Mouse (Mus musculus) ovary, adult 18-20 months (tissue): ENCODE data around the gene Usp38.

Source experiments
- DNase-seq: peaks from one replicate; pipeline ENCODE4 v3.0.0; 2022; ENCODE audit warnings: low spot score, mixed read lengths

Gene Usp38

DNA sequence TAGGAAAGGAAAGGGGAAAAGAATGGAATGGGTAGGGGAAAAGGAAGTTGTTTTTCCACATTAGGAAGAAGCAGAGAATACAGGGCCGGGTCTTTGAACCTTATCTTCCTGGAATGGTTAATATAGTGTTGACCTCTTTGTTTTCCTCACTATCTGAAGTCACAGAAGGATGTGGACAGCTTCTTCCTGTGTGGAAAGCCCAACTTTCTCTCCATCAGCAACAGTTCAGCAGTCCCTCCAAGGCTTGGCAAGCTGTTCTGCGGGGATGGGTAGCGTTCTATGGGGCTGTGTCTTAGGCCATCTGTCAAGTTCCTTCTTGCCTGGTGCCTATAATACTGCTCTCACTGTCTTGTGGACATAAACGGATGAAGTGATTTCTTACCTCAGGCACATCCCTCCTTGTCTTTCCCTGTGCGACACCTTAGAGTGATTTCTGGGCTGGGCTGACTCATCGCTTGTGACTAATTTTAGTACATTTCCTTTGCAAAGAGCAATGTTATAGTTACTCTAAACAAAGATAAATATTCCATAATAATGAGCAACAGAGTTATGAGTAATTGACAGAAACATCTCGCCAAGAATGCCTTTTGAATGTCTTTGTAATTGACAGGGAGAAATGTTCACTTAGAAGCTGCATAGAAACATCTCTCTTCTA is 52.7 kb downstream of the Usp38 start:
- DNase-seq: no peak

DNA sequence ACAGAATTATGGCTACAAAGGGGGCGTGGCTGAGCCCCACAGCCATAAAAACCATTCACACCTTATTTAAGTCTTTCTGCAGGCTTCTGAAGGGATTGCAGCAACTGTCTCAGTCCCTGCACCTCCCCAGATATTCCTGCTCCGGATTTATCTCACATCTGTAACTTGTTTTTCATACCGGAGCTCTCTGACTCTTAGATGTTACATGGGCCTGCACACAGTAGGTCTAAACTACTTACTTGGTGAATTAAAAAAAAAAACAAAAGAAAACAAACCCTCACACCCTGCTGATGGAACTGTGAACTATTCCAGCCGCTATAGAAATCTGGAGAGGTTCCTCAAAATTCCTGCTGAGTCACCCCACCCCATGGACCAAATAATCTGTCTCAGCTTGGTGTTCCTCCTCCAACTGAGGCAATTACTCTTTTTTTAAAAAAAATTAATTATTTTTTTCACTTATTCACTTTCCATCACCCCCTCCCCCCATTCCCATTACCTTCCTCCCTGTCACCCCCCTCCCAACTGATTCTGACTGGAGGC is 53.6 kb downstream of the Usp38 start:
- DNase-seq: no peak

DNA sequence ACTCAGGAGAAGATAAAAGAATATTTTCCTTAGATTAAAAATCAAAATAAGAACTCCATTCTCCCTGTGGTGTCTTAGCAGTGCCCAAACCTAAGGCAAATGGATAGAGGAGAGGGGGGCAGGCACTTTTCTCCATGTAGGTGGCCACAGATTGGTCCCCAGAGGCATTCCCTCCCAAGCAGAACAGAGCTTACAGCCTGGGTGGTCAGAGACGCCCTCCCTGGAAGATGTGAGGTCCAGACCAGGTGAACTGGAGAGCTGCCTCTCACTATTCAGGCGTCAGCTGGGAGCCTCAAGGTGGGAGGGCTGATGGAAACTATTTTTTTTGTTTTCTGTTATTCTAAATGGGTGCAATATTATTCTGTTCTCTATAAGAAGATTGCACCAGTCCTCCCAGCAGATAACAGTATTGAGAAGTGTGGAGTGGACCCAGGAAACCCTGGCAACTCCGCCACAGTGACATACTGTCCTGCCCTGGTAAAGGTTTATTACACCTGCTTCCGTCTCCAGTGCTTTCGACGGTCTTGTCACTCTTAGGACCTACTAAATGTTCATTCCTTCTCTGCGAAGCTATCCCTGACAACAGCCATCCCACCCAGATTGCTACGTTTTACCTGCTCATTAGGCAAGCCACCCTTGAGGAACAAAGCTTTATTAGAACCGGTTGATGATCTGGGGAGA is 55.0 kb downstream of the Usp38 start:
- no peak for DNase-seq

DNA sequence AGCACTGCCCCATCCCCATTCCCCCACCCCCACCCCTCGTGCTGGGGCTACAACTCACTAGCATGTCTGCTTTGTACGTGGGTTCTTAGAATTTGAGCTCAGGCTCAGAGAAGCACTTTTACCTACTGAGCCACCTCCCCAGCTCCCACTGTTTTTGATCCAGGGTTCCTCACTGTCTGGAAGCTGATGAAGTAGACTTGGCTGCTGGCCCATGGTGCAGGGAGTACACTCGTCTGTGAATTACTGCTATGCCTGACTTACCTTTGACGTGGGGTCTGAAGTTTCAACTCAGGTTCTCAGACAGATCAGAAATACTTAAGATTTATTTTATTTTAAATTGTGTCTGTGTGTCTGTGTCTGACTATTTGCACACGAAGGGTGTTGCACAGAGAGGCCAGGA is 57.0 kb downstream of the Usp38 start:
- DNase-seq: no peak

DNA sequence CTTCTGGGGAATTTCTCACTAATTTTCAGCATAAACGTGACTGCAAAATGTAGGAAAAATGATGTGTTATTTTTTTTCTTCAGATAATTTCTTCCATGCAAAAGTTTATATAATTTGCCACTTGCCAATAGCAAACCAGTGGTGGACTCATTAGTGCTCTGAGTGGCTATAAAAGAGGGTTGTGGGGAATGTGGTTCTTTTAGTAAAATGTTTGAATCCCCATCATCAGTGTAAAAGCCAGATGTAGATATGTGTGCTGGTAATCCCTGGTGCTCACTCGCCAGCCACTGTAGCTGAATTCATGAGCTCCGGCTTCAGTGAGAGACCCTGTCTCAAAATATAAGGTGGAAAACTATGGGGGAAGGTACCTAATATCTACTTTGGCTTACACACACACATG is 61.8 kb downstream of the Usp38 start:
- no peak for DNase-seq

DNA sequence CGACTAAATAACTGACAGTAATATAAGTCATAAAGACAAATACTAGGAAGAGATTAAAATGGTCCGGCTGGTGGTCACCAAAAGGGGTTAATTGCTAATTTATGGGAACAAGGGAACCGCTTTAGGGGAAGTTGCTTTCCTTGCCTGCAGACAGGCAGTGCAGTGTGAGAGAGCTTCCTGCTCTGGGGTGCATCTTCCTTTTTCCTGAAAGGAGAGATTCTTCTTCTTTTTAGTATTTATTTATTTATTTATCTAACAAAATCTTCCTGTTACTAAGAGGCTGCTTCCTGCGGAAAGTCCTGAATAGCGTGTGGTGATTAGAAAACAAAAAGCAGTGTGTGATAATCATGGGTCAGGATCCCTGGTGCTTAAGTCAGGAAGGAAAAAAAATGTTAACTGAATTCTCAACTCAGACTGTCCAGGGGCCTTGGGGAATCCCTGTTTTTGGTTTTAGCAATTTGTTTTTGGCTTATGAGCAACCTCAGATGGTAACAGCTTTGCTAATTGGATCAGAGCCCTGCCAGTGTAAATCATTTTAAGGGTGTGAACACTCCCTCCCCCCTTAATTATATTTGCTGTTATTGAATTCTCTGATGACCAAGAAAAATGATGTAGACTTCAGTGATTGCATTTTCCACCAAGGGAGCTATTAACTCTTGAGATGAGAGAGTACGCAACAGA is 62.4 kb downstream of the Usp38 start:
- DNase-seq: no peak

DNA sequence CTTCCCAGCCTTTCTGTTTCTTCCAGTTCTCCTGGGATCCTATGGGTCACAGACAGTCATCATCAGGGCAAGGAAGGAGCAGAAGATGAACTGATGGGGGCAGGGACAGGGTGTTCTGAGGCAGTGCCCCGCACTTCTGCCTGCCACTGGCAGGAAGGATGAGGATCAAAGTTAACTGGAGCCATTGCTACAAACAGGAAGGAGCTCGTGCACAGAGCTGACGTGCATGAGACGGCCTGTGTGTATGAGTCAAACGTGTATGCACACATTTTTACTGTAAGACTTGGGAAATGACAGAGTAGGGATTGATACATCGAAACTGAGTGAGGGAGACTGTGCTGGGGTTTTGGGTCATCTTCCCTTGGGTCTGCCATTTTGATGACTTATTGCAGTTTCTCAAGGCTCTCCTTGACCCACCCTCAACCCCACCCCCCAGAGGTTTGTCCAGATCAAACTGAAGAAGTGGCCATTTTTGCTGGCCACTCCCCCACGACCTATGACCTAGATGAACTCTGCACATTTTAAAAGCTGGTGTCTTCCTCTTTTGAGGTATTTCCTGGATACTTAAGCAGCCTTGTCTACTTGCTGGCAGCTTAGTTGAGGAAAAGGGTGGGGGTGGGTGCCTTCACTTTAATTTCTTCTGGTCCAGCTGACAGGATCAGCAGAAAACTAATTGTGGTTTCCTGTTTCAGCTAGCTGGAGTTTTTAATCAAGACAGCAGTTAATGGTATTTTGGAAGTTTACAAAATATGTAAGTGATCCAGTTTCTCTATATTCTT is 66.1 kb downstream of the Usp38 start:
- DNase-seq: no peak

DNA sequence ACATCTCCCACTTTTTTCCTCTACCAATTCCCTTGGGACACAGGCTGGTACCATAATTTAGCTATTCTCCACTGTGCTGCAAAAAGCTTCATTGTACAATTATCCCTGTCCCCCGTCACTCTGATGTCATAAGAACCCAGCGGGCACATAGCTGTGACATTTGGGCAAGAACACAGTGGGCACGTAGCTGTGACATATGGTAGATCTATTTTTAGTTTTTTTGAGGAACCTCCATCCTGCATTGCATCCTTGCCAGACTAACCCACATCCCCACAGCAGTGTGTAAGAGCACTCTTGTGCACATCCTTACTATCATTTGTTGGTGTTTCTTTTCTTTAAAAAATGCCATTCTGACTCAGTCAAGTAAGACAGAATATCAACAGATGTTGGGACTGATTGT is 71.0 kb downstream of the Usp38 start:
- DNase-seq: no peak

DNA sequence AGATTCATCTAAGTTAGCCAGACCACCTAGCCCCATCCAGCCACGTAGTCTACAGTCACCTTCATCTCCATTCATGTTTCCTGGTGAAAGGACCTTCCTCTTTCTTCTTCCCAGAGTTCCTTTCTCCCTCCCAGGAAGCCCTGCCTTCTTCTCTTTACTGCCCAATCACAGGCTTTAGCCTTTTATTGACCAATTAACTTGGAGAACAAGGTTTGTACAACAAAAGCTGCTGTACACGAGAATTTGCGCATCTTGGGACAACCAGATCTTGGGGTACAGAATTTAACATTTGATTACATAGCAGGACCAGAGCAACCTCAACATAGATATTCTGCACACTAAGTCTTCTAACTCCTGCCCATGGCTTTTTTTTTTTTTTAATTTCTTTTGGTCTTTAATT is 73.1 kb downstream of the Usp38 start:
- DNase-seq: no peak

DNA sequence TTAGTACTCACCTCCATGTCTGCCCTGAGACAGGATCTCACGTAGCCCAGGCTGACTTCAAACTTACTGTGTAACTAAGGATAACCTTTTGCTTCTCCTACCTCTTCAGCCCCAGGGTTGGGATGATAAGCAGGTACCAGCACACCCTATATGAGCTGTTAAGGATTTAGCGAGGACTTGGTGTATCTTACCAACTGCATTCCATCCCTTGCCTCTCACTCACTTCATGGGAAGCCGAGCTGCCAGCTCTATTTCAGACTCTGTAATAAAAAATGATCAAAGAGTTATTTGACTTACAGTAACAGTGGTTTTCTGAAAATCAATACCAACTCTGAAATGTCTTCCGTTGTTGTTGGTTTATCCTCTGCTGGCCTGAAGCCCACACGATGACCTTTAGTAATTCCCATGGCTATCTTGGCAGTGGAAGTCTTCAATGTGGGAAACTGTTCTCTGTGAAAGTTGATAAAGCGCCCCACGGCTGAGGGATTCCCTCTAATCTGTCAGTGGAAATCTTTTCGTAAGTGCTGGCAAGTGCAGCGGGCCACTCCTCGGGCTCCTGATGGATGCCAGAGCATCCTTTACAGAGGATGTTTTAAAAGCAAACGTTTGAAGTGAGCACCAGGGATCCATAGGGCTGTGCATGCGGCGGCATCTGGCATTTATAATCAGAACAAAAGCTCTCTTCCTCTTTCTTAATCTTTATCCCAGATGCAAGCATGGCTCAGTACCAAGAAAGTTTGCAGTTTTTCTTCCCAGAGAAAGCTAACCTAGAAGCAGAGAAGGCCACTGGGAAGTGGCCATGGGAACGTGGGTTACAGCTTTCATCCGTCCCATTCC is 76.7 kb downstream of the Usp38 start:
- DNase-seq: peak; percentile 7
